ENCODE assay signal across 10 mouse cellular contexts in genomic region chr8:70553740-70554139, GRCm38 (mm10). TPM values are rescaled to one million over a fixed set of nuclear protein-coding genes. Genes with fewer than 3 reads are reported as not detected.
DNase-seq lines count a peak whose midpoint lies in the region; ATAC-seq and TF ChIP-seq lines count a peak whose summit lies in the region.
"Had no signal": no experiment of that assay in that cellular context is flagged by ENCODE, and none has a peak within 500 bp of the region (broad histone marks: within the 10 kb centered on the region; RNA-seq: fewer than 3 reads in every experiment).

No protein-coding gene starts in this region.

- no peak for TF ChIP-seq POLR2A in liver, adult 2 months (IDR thresholded peaks at IDR 0.05; ENCODE audit: extremely low read depth, insufficient read depth, low read length)

- no peak for ATAC-seq in liver, embryonic 12.5 days
- peak; percentile 34 for ATAC-seq in forebrain, postnatal 0 days
- ATAC-seq in hindbrain, embryonic 16.5 days: peak; percentile 44
- ATAC-seq in neural tube, embryonic 14.5 days (ENCODE audit: low read depth): no peak

- no peaks in the 10 kb centered on the region for H3K27me3 ChIP-seq in liver, adult 2 months (ENCODE audit: control insufficient read depth, insufficient read depth, low read length)
- no peaks in the 10 kb centered on the region for H3K27me3 ChIP-seq in liver, embryonic 12.5 days (replicated peaks)
- no peaks in the 10 kb centered on the region for H3K27me3 ChIP-seq in forebrain, postnatal 0 days (ENCODE audit: insufficient read depth, low read length)
- H3K27me3 ChIP-seq in hindbrain, embryonic 16.5 days (replicated peaks; ENCODE audit: control insufficient read depth, insufficient read depth, low read length): no peaks in the 10 kb centered on the region
- no peaks in the 10 kb centered on the region for H3K27me3 ChIP-seq in neural tube, embryonic 14.5 days (ENCODE audit: control insufficient read depth, insufficient read depth, low read length)
- H3K27me3 ChIP-seq: embryonic facial prominence, embryonic 13.5 days had no signal

- no peak overlapping the region for H3K4me3 ChIP-seq in liver, adult 2 months (ENCODE audit: insufficient read depth, low read depth, low read length)
- no peak overlapping the region for H3K4me3 ChIP-seq in liver, embryonic 12.5 days
- no peak overlapping the region for H3K4me3 ChIP-seq in forebrain, postnatal 0 days (ENCODE audit: low read depth, low read length)
- no peak overlapping the region for H3K4me3 ChIP-seq in hindbrain, embryonic 16.5 days (ENCODE audit: low read length)
- no peak overlapping the region for H3K4me3 ChIP-seq in neural tube, embryonic 14.5 days (ENCODE audit: low read depth, low read length)
- H3K4me3 ChIP-seq: embryonic facial prominence, embryonic 13.5 days had no signal

- H3K27ac ChIP-seq in liver, adult 2 months (replicated peaks; ENCODE audit: insufficient read depth, low read depth, low read length): peak overlapping the region; percentile 7
- H3K27ac ChIP-seq in liver, embryonic 12.5 days: no peak overlapping the region
- H3K27ac ChIP-seq in forebrain, postnatal 0 days (ENCODE audit: low read depth, low read length): no peak overlapping the region
- H3K27ac ChIP-seq in hindbrain, embryonic 16.5 days (ENCODE audit: low read depth, low read length): peak overlapping the region; percentile 26; the same call in 1 of the 2 replicates
- peak overlapping the region; percentile 18; the same call in 1 of the 2 replicates for H3K27ac ChIP-seq in neural tube, embryonic 14.5 days (ENCODE audit: low read depth, low read length)
- H3K27ac ChIP-seq: embryonic facial prominence, embryonic 13.5 days had no signal

- no peaks in the 10 kb centered on the region; the same call in 1 of the 2 replicates for H3K36me3 ChIP-seq in liver, adult 2 months (ENCODE audit: control insufficient read depth, insufficient read depth, low read length)
- H3K36me3 ChIP-seq in liver, embryonic 12.5 days: 0 out of 2 replicates have a peak, but pooled peaks cover 2% of the 10 kb centered on the region
- no peaks in the 10 kb centered on the region for H3K36me3 ChIP-seq in forebrain, postnatal 0 days (ENCODE audit: insufficient read depth)
- H3K36me3 ChIP-seq in hindbrain, embryonic 16.5 days (ENCODE audit: control insufficient read depth, insufficient read depth, low read length): no peaks in the 10 kb centered on the region
- no peaks in the 10 kb centered on the region for H3K36me3 ChIP-seq in neural tube, embryonic 14.5 days (ENCODE audit: control insufficient read depth, insufficient read depth, low read length)

- no peak overlapping the region for H3K4me2 ChIP-seq in liver, embryonic 12.5 days
- no peak overlapping the region for H3K4me2 ChIP-seq in forebrain, postnatal 0 days (ENCODE audit: low read depth)
- H3K4me2 ChIP-seq in hindbrain, embryonic 16.5 days (ENCODE audit: low read length): no peak overlapping the region
- H3K4me2 ChIP-seq in neural tube, embryonic 14.5 days (ENCODE audit: low read depth, low read length): no peak overlapping the region
- H3K4me2 ChIP-seq: embryonic facial prominence, embryonic 13.5 days had no signal

- peaks cover 71% of the 10 kb centered on the region for H3K4me1 ChIP-seq in liver, adult 2 months (ENCODE audit: control insufficient read depth, insufficient read depth, low read length)
- peaks cover 89% of the 10 kb centered on the region for H3K4me1 ChIP-seq in liver, embryonic 12.5 days
- H3K4me1 ChIP-seq in forebrain, postnatal 0 days (ENCODE audit: insufficient read depth): no peaks in the 10 kb centered on the region
- H3K4me1 ChIP-seq in hindbrain, embryonic 16.5 days (ENCODE audit: control insufficient read depth, insufficient read depth, low read depth, low read length): peaks cover 13% of the 10 kb centered on the region
- peaks cover 9% of the 10 kb centered on the region; the same call in 1 of the 2 replicates for H3K4me1 ChIP-seq in neural tube, embryonic 14.5 days (ENCODE audit: control insufficient read depth, insufficient read depth, low read length)

- H3K79me2 ChIP-seq in liver, adult 2 months (ENCODE audit: control insufficient read depth, insufficient read depth, low read length): peaks cover 65% of the 10 kb centered on the region

- H3K9me3 ChIP-seq in liver, embryonic 12.5 days (replicated peaks): no peaks in the 10 kb centered on the region
- no peaks in the 10 kb centered on the region for H3K9me3 ChIP-seq in forebrain, postnatal 0 days (ENCODE audit: low read length)
- H3K9me3 ChIP-seq in hindbrain, embryonic 16.5 days (ENCODE audit: control insufficient read depth, low read length): no peaks in the 10 kb centered on the region
- no peaks in the 10 kb centered on the region for H3K9me3 ChIP-seq in neural tube, embryonic 14.5 days (ENCODE audit: control insufficient read depth, low read length)
- H3K9me3 ChIP-seq: embryonic facial prominence, embryonic 13.5 days; G1E had no signal

- no peak overlapping the region for H3K9ac ChIP-seq in liver, adult 2 months (ENCODE audit: low read depth, low read length)
- H3K9ac ChIP-seq in liver, embryonic 12.5 days: no peak overlapping the region
- H3K9ac ChIP-seq in forebrain, postnatal 0 days: no peak overlapping the region
- H3K9ac ChIP-seq in hindbrain, embryonic 16.5 days (ENCODE audit: low read depth, low read length): no peak overlapping the region
- H3K9ac ChIP-seq in neural tube, embryonic 14.5 days (replicated peaks; ENCODE audit: low read depth, low read length): no peak overlapping the region
- H3K9ac ChIP-seq: embryonic facial prominence, embryonic 13.5 days had no signal

- peak; percentile 76 for DNase-seq in liver, adult 2 months (ENCODE audit: extremely low read depth, low read depth, low spot score)
- peak; percentile 86 for DNase-seq in adrenal gland, postnatal 10 days
- DNase-seq in forebrain, postnatal 0 days: peak; percentile 30
- DNase-seq in thymus, postnatal 10 days (ENCODE audit: low spot score in 2 of 2): no peak
- DNase-seq in urinary bladder, adult 2 months (ENCODE audit: low spot score): no peak

- TF ChIP-seq CTCF in liver, adult 2 months (IDR thresholded peaks at IDR 0.05; ENCODE audit: low read depth, low read length): no peak
- TF ChIP-seq CTCF in forebrain, postnatal 0 days (IDR thresholded peaks at IDR 0.05; ENCODE audit: low read depth): no peak

RNA-seq across cellular contexts. Expression of gene Ell, which starts 14.5 kb away (rescaled TPM):
- total RNA-seq in liver, adult 2 months (2014; rRNA removed): 10.0 and 13.6 TPM in 2 replicates
- polyA plus RNA-seq in liver, adult 2 months (2012; rRNA removed): 19.6 and 25.0 TPM in 2 replicates
- 13.1 TPM in 2 replicates for polyA plus RNA-seq in liver, embryonic 12.5 days (2016; fragmentation: Nextera tagmentation; extraction: Ambion mirVana)
- 10 to 100 TPM; 22.2 to 26.3 TPM for total RNA-seq in adrenal gland, postnatal 10 days (2021)
- total RNA-seq in forebrain, postnatal 0 days (2014; rRNA removed): 16.2 and 18.4 TPM in 2 replicates
- 9.7 and 11.0 TPM in 2 replicates for polyA plus RNA-seq in forebrain, postnatal 0 days (2015; fragmentation: Nextera tagmentation; extraction: Ambion mirVana)
- polyA plus RNA-seq in hindbrain, embryonic 16.5 days (2015; fragmentation: Nextera tagmentation; extraction: Ambion mirVana): 14.9 and 19.2 TPM in 2 replicates
- 16.7 and 17.8 TPM in 2 replicates for polyA plus RNA-seq in neural tube, embryonic 14.5 days (2014; fragmentation: Nextera tagmentation; extraction: Ambion mirVana)
- polyA plus RNA-seq in urinary bladder, adult 2 months (2012; rRNA removed): 21.3 and 26.9 TPM in 2 replicates

RNA-seq across cellular contexts. Expression of gene Kxd1, which starts 26.0 kb away (rescaled TPM):
- 36.7 and 42.6 TPM in 2 replicates for total RNA-seq in liver, adult 2 months (2014; rRNA removed)
- polyA plus RNA-seq in liver, adult 2 months (2012; rRNA removed): 68.4 and 72.3 TPM in 2 replicates
- polyA plus RNA-seq in liver, embryonic 12.5 days (2016; fragmentation: Nextera tagmentation; extraction: Ambion mirVana): 44.7 and 45.0 TPM in 2 replicates
- 10 to 100 TPM; 84.0 to 97.4 TPM for total RNA-seq in adrenal gland, postnatal 10 days (2021)
- 39.1 and 43.5 TPM in 2 replicates for total RNA-seq in forebrain, postnatal 0 days (2014; rRNA removed)
- 51.6 and 51.9 TPM in 2 replicates for polyA plus RNA-seq in forebrain, postnatal 0 days (2015; fragmentation: Nextera tagmentation; extraction: Ambion mirVana)
- polyA plus RNA-seq in hindbrain, embryonic 16.5 days (2015; fragmentation: Nextera tagmentation; extraction: Ambion mirVana): 45.2 and 45.4 TPM in 2 replicates
- 50.2 and 51.9 TPM in 2 replicates for polyA plus RNA-seq in neural tube, embryonic 14.5 days (2014; fragmentation: Nextera tagmentation; extraction: Ambion mirVana)
- polyA plus RNA-seq in urinary bladder, adult 2 months (2012; rRNA removed): 73.9 and 74.2 TPM in 2 replicates

RNA-seq across cellular contexts. Expression of gene Fkbp8, which starts 26.2 kb away (rescaled TPM):
- total RNA-seq in liver, adult 2 months (2014; rRNA removed): 271 and 321 TPM in 2 replicates
- polyA plus RNA-seq in liver, adult 2 months (2012; rRNA removed): 455 and 489 TPM in 2 replicates
- 223 and 224 TPM in 2 replicates for polyA plus RNA-seq in liver, embryonic 12.5 days (2016; fragmentation: Nextera tagmentation; extraction: Ambion mirVana)
- 100 to 1,000 TPM; 226 to 250 TPM for total RNA-seq in adrenal gland, postnatal 10 days (2021)
- 559 and 592 TPM in 2 replicates for total RNA-seq in forebrain, postnatal 0 days (2014; rRNA removed)
- polyA plus RNA-seq in forebrain, postnatal 0 days (2015; fragmentation: Nextera tagmentation; extraction: Ambion mirVana): 385 and 426 TPM in 2 replicates
- polyA plus RNA-seq in hindbrain, embryonic 16.5 days (2015; fragmentation: Nextera tagmentation; extraction: Ambion mirVana): 429 and 441 TPM in 2 replicates
- polyA plus RNA-seq in neural tube, embryonic 14.5 days (2014; fragmentation: Nextera tagmentation; extraction: Ambion mirVana): 303 and 336 TPM in 2 replicates
- 300 and 366 TPM in 2 replicates for polyA plus RNA-seq in urinary bladder, adult 2 months (2012; rRNA removed)

RNA-seq across cellular contexts. Expression of gene Isyna1, which starts 40.4 kb away (rescaled TPM):
- total RNA-seq in liver, adult 2 months (2014; rRNA removed): 3.2 and 6.4 TPM in 2 replicates
- polyA plus RNA-seq in liver, adult 2 months (2012; rRNA removed): 9.4 and 16.6 TPM in 2 replicates
- 114 and 115 TPM in 2 replicates for polyA plus RNA-seq in liver, embryonic 12.5 days (2016; fragmentation: Nextera tagmentation; extraction: Ambion mirVana)
- 10 to 100 TPM; 59.4 to 59.8 TPM for total RNA-seq in adrenal gland, postnatal 10 days (2021)
- total RNA-seq in forebrain, postnatal 0 days (2014; rRNA removed): 127 and 136 TPM in 2 replicates
- polyA plus RNA-seq in forebrain, postnatal 0 days (2015; fragmentation: Nextera tagmentation; extraction: Ambion mirVana): 93.3 and 106 TPM in 2 replicates
- polyA plus RNA-seq in hindbrain, embryonic 16.5 days (2015; fragmentation: Nextera tagmentation; extraction: Ambion mirVana): 150 and 164 TPM in 2 replicates
- 65.5 and 73.3 TPM in 2 replicates for polyA plus RNA-seq in neural tube, embryonic 14.5 days (2014; fragmentation: Nextera tagmentation; extraction: Ambion mirVana)
- 37.9 and 49.6 TPM in 2 replicates for polyA plus RNA-seq in urinary bladder, adult 2 months (2012; rRNA removed)

RNA-seq across cellular contexts. Expression of gene Uba52, which starts 43.1 kb away (rescaled TPM):
- total RNA-seq in liver, adult 2 months (2014; rRNA removed): 750 and 1,062 TPM in 2 replicates
- polyA plus RNA-seq in liver, adult 2 months (2012; rRNA removed): 596 and 770 TPM in 2 replicates
- polyA plus RNA-seq in liver, embryonic 12.5 days (2016; fragmentation: Nextera tagmentation; extraction: Ambion mirVana): 841 and 876 TPM in 2 replicates
- total RNA-seq in adrenal gland, postnatal 10 days (2021): 1,000 to 10,000 TPM; 1,751 to 1,916 TPM
- 459 and 595 TPM in 2 replicates for total RNA-seq in forebrain, postnatal 0 days (2014; rRNA removed)
- polyA plus RNA-seq in forebrain, postnatal 0 days (2015; fragmentation: Nextera tagmentation; extraction: Ambion mirVana): 808 and 1,035 TPM in 2 replicates
- polyA plus RNA-seq in hindbrain, embryonic 16.5 days (2015; fragmentation: Nextera tagmentation; extraction: Ambion mirVana): 576 and 598 TPM in 2 replicates
- 734 and 750 TPM in 2 replicates for polyA plus RNA-seq in neural tube, embryonic 14.5 days (2014; fragmentation: Nextera tagmentation; extraction: Ambion mirVana)
- 881 and 1,275 TPM in 2 replicates for polyA plus RNA-seq in urinary bladder, adult 2 months (2012; rRNA removed)

Comparison
In these comparisons a context has a peak if more than half of its experiments do, and no peak if none do; other contexts are left out.
1. H3K27ac ChIP-seq: peak in liver, adult 2 months (single experiment), hindbrain, embryonic 16.5 days (single experiment) and neural tube, embryonic 14.5 days (single experiment); none in liver, embryonic 12.5 days (single experiment) and forebrain, postnatal 0 days (single experiment).
2. DNase-seq: peak in liver, adult 2 months (single experiment), adrenal gland, postnatal 10 days (single experiment) and forebrain, postnatal 0 days (single experiment); none in thymus, postnatal 10 days (0 of 2) and urinary bladder, adult 2 months (single experiment).
3. ATAC-seq: peak in forebrain, postnatal 0 days (single experiment) and hindbrain, embryonic 16.5 days (single experiment); none in liver, embryonic 12.5 days (single experiment) and neural tube, embryonic 14.5 days (single experiment).